Mouse (Mus musculus) lung, adult 18-20 months (tissue): ENCODE results near the gene Fgfr2.

ENCODE experiments used
- DNase-seq, 2 experiments: peaks; one replicate each; pipeline ENCODE4 v3.0.0; 2022; ENCODE audit warnings: mixed read lengths in 2 of 2

Gene Fgfr2

GRCm38 (mm10) chr7:131551931-131552741, 1571.0 kb downstream of the Fgfr2 start:
- no peak for DNase-seq

GRCm38 (mm10) chr7:131551471-131551870, 1571.7 kb downstream of the Fgfr2 start:
- no peak for DNase-seq

- DNase-seq, result no peak
Observed at GRCm38 (mm10) chr7:131548473-131548872, 1574.7 kb downstream of the Fgfr2 start, which contains the start of gene Hmx2. Gene Hmx2, plus strand, starts transcription at chr7:131548773.

DNA sequence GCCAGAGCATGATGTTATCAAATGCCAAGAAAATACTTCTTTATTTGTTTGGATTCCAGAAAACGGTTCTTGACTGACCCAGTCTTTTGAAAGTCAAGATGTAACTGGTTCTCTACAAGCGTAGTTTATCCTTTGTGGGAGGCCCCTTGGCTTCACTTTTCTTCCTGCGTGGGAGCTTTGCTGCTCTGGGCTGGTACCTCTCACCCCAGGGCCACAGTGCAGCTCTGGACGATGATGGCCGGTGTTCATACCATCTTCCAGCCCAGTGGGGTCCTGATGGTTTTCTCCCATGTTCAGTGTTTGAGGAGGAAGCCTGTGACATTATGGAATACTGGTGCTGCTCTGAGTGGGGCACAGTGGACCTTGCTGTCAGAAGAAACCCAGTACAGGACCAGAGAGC, 1575.7 kb downstream of the Fgfr2 start:
- no peak for DNase-seq

DNA sequence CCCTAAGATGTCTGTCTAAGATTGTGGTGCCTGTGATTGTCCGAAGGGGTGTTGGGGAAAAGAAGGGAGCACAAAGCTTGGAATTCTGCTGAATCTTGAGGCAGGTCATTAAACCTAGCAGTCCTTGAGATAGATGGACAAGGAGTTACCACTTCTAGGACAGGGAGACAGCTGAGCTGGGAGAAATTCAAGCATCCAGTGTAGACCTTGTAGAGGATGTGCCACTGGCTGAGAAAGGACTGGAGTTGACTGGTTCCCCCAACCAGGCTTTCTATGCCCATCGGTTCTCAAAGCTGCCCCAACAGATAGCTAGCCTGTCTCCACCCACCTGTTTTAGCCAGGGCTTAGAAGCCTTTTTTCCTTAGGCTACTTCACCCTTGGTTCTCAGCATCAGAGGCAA, 1576.7 kb downstream of the Fgfr2 start:
- DNase-seq, result no peak

DNA sequence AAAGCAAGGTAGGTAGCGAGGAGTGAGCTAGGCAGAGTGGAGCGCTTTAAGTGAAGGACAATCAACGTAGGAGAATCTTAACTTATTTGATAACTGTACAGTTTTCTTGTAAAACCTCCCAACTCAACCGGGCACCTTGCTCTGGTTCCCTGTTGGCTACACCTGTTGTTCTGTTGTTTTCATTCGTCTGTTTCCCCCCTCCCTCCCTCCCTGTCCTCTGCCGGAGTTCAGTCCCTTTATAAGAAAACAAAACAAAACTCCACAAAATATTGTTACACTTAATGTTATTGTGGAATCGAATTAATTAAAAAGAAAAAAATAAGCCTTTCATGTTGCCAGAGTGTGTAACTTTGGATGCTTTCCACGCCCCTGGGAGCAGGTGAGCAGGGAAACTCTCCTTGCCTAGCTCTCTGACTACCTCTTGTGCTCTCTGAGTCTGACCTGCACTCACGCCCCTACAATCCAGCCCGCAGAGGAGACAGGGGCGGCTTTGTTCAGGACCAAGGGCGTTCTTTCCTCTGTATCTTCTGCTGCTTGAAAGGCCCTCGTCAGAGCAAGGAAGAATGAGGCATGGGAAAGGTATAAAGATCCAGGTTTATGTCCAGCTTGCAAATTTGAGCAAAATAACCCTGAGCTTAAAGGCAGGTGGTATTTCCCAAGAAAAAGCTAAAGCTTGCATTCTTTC, 1577.3 kb downstream of the Fgfr2 start:
- DNase-seq, result no peak

GRCm38 (mm10) chr7:131544871-131545270, 1578.3 kb downstream of the Fgfr2 start:
- no peak for DNase-seq

DNA sequence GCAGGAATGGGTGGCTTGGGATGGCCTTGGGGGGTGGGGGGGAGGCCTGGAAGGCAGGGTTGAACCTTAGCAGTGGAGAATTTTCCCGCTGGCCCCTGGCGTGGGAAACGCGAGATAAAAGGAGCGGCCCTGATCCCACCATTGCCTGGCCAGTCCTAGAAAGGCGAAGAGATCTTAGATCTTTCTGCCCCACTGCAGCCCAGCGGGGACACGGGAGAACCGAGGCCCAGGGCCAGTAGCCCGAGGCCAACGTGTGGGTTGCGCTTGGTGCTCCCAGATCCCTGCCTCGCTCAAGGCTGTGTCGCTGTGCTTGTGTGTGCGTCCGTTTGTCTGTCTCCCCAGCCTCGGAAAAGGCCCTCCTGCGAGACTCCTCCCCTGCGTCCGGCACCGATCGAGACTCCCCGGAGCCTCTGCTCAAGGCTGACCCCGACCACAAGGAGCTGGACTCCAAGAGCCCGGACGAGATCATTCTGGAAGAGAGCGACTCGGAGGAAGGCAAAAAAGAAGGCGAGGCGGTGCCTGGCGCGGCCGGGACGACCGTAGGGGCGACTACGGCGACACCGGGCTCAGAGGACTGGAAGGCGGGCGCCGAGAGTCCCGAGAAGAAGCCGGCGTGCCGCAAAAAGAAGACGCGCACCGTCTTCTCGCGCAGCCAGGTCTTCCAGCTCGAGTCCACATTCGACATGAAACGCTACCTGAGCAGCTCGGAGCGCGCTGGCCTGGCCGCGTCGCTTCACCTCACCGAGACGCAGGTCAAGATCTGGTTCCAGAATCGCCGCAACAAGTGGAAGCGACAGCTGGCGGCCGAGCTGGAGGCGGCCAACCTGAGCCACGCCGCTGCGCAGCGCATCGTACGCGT, 1579.3 kb downstream of the Fgfr2 start:
- DNase-seq, result no peak

DNA sequence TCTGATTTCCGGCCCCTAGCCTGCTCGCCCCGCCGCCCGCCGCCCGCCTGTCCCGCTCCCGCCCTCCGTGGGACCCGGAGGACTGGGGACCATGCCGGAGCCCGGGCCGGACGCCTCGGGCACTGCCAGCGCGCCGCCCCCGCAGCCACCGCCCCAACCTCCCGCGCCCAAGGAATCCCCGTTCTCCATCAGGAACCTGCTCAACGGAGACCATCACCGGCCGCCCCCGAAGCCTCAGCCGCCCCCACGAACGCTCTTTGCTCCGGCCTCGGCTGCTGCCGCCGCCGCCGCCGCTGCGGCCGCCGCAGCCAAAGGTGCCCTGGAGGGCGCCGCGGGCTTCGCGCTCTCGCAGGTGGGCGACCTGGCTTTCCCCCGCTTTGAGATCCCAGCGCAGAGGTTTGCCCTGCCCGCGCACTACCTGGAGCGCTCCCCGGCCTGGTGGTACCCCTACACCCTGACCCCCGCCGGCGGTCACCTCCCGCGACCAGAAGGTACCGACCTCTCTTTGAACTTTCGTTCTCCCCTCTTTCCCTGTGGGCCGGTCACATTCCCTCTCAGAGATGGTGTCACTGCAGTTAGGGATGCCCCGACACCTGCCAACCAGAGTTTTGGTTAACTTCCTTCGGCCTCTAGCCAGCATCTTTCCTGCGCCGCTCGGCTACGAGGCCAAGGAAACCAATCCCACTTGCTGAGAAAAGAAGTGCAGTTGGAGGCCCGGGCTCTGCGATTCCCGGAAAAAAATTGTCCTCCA, 1580.1 kb downstream of the Fgfr2 start:
- no peak for DNase-seq

- no peak for DNase-seq
Observed at GRCm38 (mm10) chr7:131542115-131542871, 1580.9 kb downstream of the Fgfr2 start, which contains the start of gene Hmx3. Gene Hmx3, plus strand, starts transcription at chr7:131542867.

GRCm38 (mm10) chr7:131541184-131542114, 1581.7 kb downstream of the Fgfr2 start:
- DNase-seq, result no peak

DNA sequence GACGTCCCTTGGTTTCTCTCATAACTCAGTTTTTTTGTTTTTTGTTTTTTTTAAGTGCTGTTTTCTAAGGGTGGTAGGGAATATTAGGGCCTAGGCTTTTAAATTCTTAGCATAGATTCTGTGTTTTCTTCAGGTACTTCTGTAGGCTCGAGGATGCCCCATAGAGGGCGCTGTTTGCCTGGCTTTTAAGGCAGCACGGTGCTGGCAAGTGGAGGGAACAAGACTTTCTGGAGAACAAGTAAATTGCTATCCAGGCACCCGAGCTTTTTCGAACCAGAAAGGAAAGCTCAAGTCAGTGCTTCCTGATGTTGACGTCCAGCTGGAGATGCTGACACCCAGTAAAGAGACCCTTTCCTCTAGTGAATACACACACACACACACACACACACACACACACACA, 1583.2 kb downstream of the Fgfr2 start:
- DNase-seq, result peak; percentile 78 to 85

GRCm38 (mm10) chr7:131503739-131504138, 1619.4 kb downstream of the Fgfr2 start:
- no peak for DNase-seq

- DNase-seq, result no peak
Observed at GRCm38 (mm10) chr7:131478403-131478802, 1644.7 kb downstream of the Fgfr2 start.

- no peak for DNase-seq
Observed at GRCm38 (mm10) chr7:131477140-131477539, 1646.0 kb downstream of the Fgfr2 start.

DNA sequence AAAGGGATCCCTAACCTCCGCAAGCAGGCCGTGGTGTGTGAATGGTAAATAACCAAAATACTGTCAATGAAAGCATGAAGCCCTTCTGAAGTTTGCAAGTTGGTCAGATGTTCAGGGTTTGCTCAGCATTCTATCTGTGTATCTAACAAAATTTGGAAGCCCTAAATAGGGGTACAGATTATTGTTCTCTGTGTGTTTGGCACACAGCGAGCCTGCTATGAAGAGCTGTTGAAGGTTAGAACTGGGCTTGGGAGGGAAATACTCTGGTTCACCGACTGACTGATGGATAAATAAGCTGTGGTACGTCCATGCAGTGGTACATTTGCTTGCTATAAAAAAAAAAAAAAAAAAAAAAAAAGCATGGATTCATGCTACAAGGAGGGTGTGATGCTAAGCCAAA, 1651.6 kb downstream of the Fgfr2 start:
- DNase-seq, result no peak

- DNase-seq, result no peak
Observed at GRCm38 (mm10) chr7:131469506-131469905, 1653.6 kb downstream of the Fgfr2 start.

GRCm38 (mm10) chr7:131467312-131467711, 1655.8 kb downstream of the Fgfr2 start:
- no peak for DNase-seq

GRCm38 (mm10) chr7:131465735-131466134, 1657.4 kb downstream of the Fgfr2 start:
- no peak for DNase-seq

DNA sequence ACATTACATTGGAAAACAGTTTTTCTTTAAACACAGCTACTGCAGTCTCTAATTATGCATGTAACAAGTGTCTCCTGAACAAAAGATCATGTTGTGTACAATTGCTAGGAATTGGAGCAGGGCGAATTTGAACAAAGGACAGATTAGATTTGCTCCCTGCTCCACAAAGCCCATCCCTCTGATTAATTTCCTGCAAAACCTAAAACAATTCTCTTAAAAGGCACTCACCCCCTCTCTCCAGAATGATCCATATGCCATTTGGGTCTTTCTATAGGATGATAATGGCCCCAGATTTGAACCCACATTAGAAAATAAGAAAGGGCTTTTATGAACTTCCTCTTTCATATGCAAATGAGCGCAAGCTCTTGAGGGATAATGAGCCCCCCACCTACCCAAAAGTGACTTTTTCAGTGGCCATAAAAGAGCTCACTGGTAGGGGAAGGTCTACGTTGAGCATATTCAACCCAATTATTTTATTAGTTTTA, 1658.0 kb downstream of the Fgfr2 start:
- no peak for DNase-seq
